Mouse (Mus musculus) forebrain, postnatal 0 days (tissue): ENCODE measurements around the gene Tiam2. TPM values are rescaled to one million over a fixed set of nuclear protein-coding genes. Genes with fewer than 3 reads are reported as not detected.

Experiments
- ATAC-seq: fragments of 200-750 bp; cut with Nextera tagmentation; 2 replicates; pipeline ENCODE4 v1.8.0; 2017; ENCODE audit warnings: mild to moderate bottlenecking, moderate library complexity
- DNase-seq: peaks from one replicate; pipeline ENCODE4 v3.0.0-alpha.2; 2015
- H3K27ac ChIP-seq: fragments of 300-500 bp; sonication (generic); 2 replicates; pipeline ENCODE4 v1.5.1; 2014; ENCODE audit warnings: low read depth, mild to moderate bottlenecking, antibody characterized with exemption, low read length, moderate library complexity, mixed read lengths
- H3K27me3 ChIP-seq: fragments of 300-500 bp; sonication (generic); 2 replicates; pipeline ENCODE4 v1.6.1; 2014; ENCODE audit warnings: mild to moderate bottlenecking, low read length, mixed read lengths; ENCODE audit not compliant: insufficient read depth
- H3K36me3 ChIP-seq: fragments of 300-500 bp; sonication (generic); 2 replicates; pipeline ENCODE4 v1.6.1; 2014; ENCODE audit warnings: mild to moderate bottlenecking, moderate library complexity; ENCODE audit not compliant: insufficient read depth
- H3K4me1 ChIP-seq: fragments of 300-500 bp; sonication (generic); 2 replicates; pipeline ENCODE4 v1.6.1; 2014; ENCODE audit warnings: antibody characterized with exemption; ENCODE audit not compliant: insufficient read depth
- H3K4me2 ChIP-seq: fragments of 300-500 bp; sonication (generic); 2 replicates; pipeline ENCODE4 v1.6.1; 2014; ENCODE audit warnings: low read depth, mild to moderate bottlenecking, moderate library complexity
- H3K4me3 ChIP-seq: fragments of 300-500 bp; sonication (generic); 2 replicates; pipeline ENCODE4 v1.5.1; 2014; ENCODE audit warnings: low read depth, low read length, mixed read lengths
- H3K9ac ChIP-seq: fragments of 300-500 bp; sonication (generic); 2 replicates; pipeline ENCODE4 v1.6.1; 2014; ENCODE audit warnings: mild to moderate bottlenecking
- H3K9me3 ChIP-seq: fragments of 300-500 bp; sonication (generic); 2 replicates; pipeline ENCODE4 v1.6.1; 2016; ENCODE audit warnings: low read length
- CTCF ChIP-seq: sonication (generic); IDR thresholded peaks from 2 replicates; pipeline ENCODE4 v1.5.1; 2016; ENCODE audit warnings: antibody characterized with exemption, control low read depth, low read depth
- WGBS: fragments of 180-500 bp; shearing (Covaris S2); extraction: QIAGEN DNeasy Blood & Tissue Kit; methylation state at CpG from one replicate; pipeline ENCODE4 v1.1.7; 2014; 5-methylcytosine and 5-hydroxymethylcytosine counted together
- polyA plus RNA-seq: library from polyadenylated mRNA; unstranded; fragments of >200 nt; fragmentation: Nextera tagmentation; extraction: Ambion mirVana; gene quantifications from 2 replicates; pipeline ENCODE4 v1.2.1, GENCODE M21; 2015
- total RNA-seq: library from RNA; depleted of rRNA; stranded (reverse); fragments of >200 nt; gene quantifications from 2 replicates; pipeline ENCODE4 v1.2.3, GENCODE M21; 2014

The Tiam2 gene
- total and polyA plus RNA-seq, 2 experiments from 2014 or later: 26.4 to 71.5 TPM

GRCm38 (mm10) chr17:3407051-3407450, 80.7 kb downstream of the Tiam2 start:
- Histone ChIP-seq H3K9ac (no peak overlapping the region), H3K27ac (no peak overlapping the region), H3K4me1 (no peaks in the 10 kb centered on the region), H3K4me3 (no peak overlapping the region), H3K9me3 (no peaks in the 10 kb centered on the region), H3K36me3 (no peaks in the 10 kb centered on the region), H3K27me3 (no peaks in the 10 kb centered on the region), H3K4me2 (no peak overlapping the region)
- ATAC-seq (no peak), DNase-seq (no peak)
- TF ChIP-seq CTCF: no peak
- WGBS: 7% methylated on average over 1 of the region's 1 CpGs

- no peak overlapping the region for H3K4me3 ChIP-seq
- DNase-seq (no peak), ATAC-seq (no peak)
- no peaks in the 10 kb centered on the region for H3K27me3 ChIP-seq
- no peaks in the 10 kb centered on the region for H3K36me3 ChIP-seq
- H3K9ac ChIP-seq: no peak overlapping the region
- no peak overlapping the region for H3K4me2 ChIP-seq
- TF ChIP-seq CTCF: no peak
- no peaks in the 10 kb centered on the region; the same call in 1 of the 2 replicates for H3K4me1 ChIP-seq
- 82% methylated on average over 2 of the region's 2 CpGs for WGBS
- H3K9me3 ChIP-seq: no peaks in the 10 kb centered on the region
- H3K27ac ChIP-seq: no peak overlapping the region
These were observed 83.9 kb downstream of the Tiam2 start for GRCm38 (mm10) chr17:3410307-3410706.

- no peaks in the 10 kb centered on the region for H3K27me3 ChIP-seq
These were observed 86.4 kb downstream of the Tiam2 start for GRCm38 (mm10) chr17:3412771-3413170.

GRCm38 (mm10) chr17:3415580-3415979, 89.2 kb downstream of the Tiam2 start:
- TF ChIP-seq CTCF: no peak
- WGBS: 73% methylated on average over 3 of the region's 3 CpGs

More at GRCm38 (mm10) chr17:3412771-3413170, 86.4 kb downstream of the Tiam2 start:
- Histone ChIP-seq H3K36me3 (no peaks in the 10 kb centered on the region), H3K9ac (no peak overlapping the region), H3K4me2 (no peak overlapping the region), H3K4me3 (no peak overlapping the region), H3K27ac (0 out of 2 replicates have a peak overlapping the region, but pooled peaks have one; percentile 10), H3K9me3 (no peaks in the 10 kb centered on the region), H3K4me1 (no peaks in the 10 kb centered on the region; the same call in 1 of the 2 replicates)
- ATAC-seq (no peak), DNase-seq (no peak)
- no peak for TF ChIP-seq CTCF
- WGBS: 31% methylated on average over 4 of the region's 4 CpGs

GRCm38 (mm10) chr17:3416401-3416800, 90.0 kb downstream of the Tiam2 start:
- no peak overlapping the region for H3K9ac ChIP-seq
- no peaks in the 10 kb centered on the region for H3K36me3 ChIP-seq
- H3K4me2 ChIP-seq: no peak overlapping the region
- peaks cover 7% of the 10 kb centered on the region; the same call in 1 of the 2 replicates for H3K4me1 ChIP-seq
- TF ChIP-seq CTCF: no peak
- no peak overlapping the region for H3K4me3 ChIP-seq
- DNase-seq: no peak
- ATAC-seq: no peak
- 68% methylated on average over 3 of the region's 3 CpGs for WGBS
- no peaks in the 10 kb centered on the region for H3K27me3 ChIP-seq
- no peak overlapping the region for H3K27ac ChIP-seq
- no peaks in the 10 kb centered on the region for H3K9me3 ChIP-seq

More at GRCm38 (mm10) chr17:3415580-3415979, 89.2 kb downstream of the Tiam2 start:
- no peak overlapping the region for H3K9ac ChIP-seq
- no peak overlapping the region for H3K27ac ChIP-seq
- peaks cover 7% of the 10 kb centered on the region; the same call in 1 of the 2 replicates for H3K4me1 ChIP-seq
- H3K27me3 ChIP-seq: no peaks in the 10 kb centered on the region
- H3K9me3 ChIP-seq: no peaks in the 10 kb centered on the region
- no peak for ATAC-seq
- H3K4me3 ChIP-seq: no peak overlapping the region
- DNase-seq: no peak
- no peak overlapping the region for H3K4me2 ChIP-seq
- H3K36me3 ChIP-seq: no peaks in the 10 kb centered on the region

GRCm38 (mm10) chr17:3419368-3419928, 93.1 kb downstream of the Tiam2 start:
- Histone ChIP-seq H3K4me2 (no peak overlapping the region), H3K9ac (no peak overlapping the region), H3K4me3 (no peak overlapping the region), H3K27me3 (no peaks in the 10 kb centered on the region), H3K9me3 (no peaks in the 10 kb centered on the region), H3K36me3 (peaks cover 8% of the 10 kb centered on the region), H3K4me1 (0 out of 2 replicates have a peak, but pooled peaks cover 7% of the 10 kb centered on the region), H3K27ac (no peak overlapping the region)
- WGBS: 74% methylated on average over 10 of the region's 10 CpGs
- no peak for ATAC-seq
- DNase-seq: no peak
- no peak for TF ChIP-seq CTCF

GRCm38 (mm10) chr17:3420148-3420547, 93.8 kb downstream of the Tiam2 start:
- no peak overlapping the region for H3K4me2 ChIP-seq
- H3K27ac ChIP-seq: no peak overlapping the region
- ATAC-seq: no peak
- H3K9me3 ChIP-seq: no peaks in the 10 kb centered on the region
- 0 out of 2 replicates have a peak, but pooled peaks cover 7% of the 10 kb centered on the region for H3K4me1 ChIP-seq
- WGBS: 82% methylated on average over 4 of the region's 4 CpGs
- no peak for TF ChIP-seq CTCF
- no peak overlapping the region for H3K4me3 ChIP-seq
- no peaks in the 10 kb centered on the region for H3K27me3 ChIP-seq
- H3K36me3 ChIP-seq: peaks cover 8% of the 10 kb centered on the region
- no peak for DNase-seq
- H3K9ac ChIP-seq: no peak overlapping the region
